Mouse (Mus musculus): Measurements from ENCODE around the gene Rapgef4.

DNA sequence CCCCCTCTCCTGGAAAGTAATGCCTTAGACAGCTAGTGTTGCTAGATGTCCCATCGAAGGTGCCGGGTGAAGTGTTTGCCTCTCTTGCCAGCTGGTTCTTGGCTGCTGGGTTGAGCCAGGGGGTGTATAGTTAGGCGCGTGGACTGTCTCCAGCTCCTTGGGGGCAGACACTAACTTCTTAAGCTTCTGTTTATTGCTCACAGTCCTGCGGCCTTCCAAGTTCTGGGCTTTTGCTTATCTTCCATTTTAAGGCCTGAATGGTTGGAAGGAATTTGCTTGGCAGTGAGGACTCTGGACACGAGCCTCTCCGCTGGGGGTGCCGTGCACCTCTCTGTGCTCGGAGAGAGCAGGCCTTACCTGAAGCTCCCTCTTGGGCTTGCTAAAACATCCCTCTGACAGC, 249.5 kb downstream of the Rapgef4 start:
- no peak for TF ChIP-seq POLR2A (IDR thresholded peaks at IDR 0.05; ENCODE audit: borderline replicate concordance, extremely low read depth, low read depth, low read length)
- no peak for TF ChIP-seq CTCF (IDR thresholded peaks at IDR 0.05; ENCODE audit: insufficient read depth, low read length)
